Mouse (Mus musculus) hindlimb bud, embryonic 11.5 days (tissue): Measurements from ENCODE around the gene Podxl2.

Experiments used
- DNase-seq: peaks from one replicate; pipeline ENCODE4 v3.0.0-alpha.2; 2012; ENCODE audit warnings: low read depth, low spot score; ENCODE audit errors: extremely low spot score

Podxl2 gene

GRCm38 (mm10) chr6:88829579-88829978 is 45.3 kb downstream of the Podxl2 start:
- no peak for DNase-seq

- DNase-seq, result no peak
These were observed 46.4 kb downstream of the Podxl2 start for GRCm38 (mm10) chr6:88828206-88829009.

GRCm38 (mm10) chr6:88827395-88828205 is 47.2 kb downstream of the Podxl2 start:
- no peak for DNase-seq

GRCm38 (mm10) chr6:88826965-88827364 is 47.9 kb downstream of the Podxl2 start:
- DNase-seq, result no peak

GRCm38 (mm10) chr6:88826545-88826944 is 48.3 kb downstream of the Podxl2 start:
- no peak for DNase-seq

GRCm38 (mm10) chr6:88826088-88826487 is 48.8 kb downstream of the Podxl2 start:
- DNase-seq, result no peak

- no peak for DNase-seq
These were observed 50.7 kb downstream of the Podxl2 start for GRCm38 (mm10) chr6:88824183-88824582.

- DNase-seq, result no peak
These were observed 52.9 kb downstream of the Podxl2 start for GRCm38 (mm10) chr6:88821901-88822300.

- no peak for DNase-seq
These were observed 53.5 kb downstream of the Podxl2 start for GRCm38 (mm10) chr6:88821294-88821693.

- no peak for DNase-seq
These were observed 54.0 kb downstream of the Podxl2 start for GRCm38 (mm10) chr6:88820853-88821252.

GRCm38 (mm10) chr6:88816913-88817312 is 57.9 kb downstream of the Podxl2 start:
- no peak for DNase-seq

- DNase-seq, result no peak
These were observed 59.4 kb downstream of the Podxl2 start for GRCm38 (mm10) chr6:88815489-88815888.

- no peak for DNase-seq
These were observed 59.8 kb downstream of the Podxl2 start for GRCm38 (mm10) chr6:88815036-88815435.

GRCm38 (mm10) chr6:88813832-88814231 is 61.0 kb downstream of the Podxl2 start:
- DNase-seq, result no peak

GRCm38 (mm10) chr6:88812886-88813285 is 62.0 kb downstream of the Podxl2 start:
- no peak for DNase-seq

GRCm38 (mm10) chr6:88811880-88812400 is 62.9 kb downstream of the Podxl2 start:
- DNase-seq, result no peak

- no peak for DNase-seq
These were observed 63.4 kb downstream of the Podxl2 start for GRCm38 (mm10) chr6:88811396-88811795.

- DNase-seq, result no peak
These were observed 64.6 kb downstream of the Podxl2 start for GRCm38 (mm10) chr6:88810291-88810690.

- no peak for DNase-seq
These were observed 65.5 kb downstream of the Podxl2 start for GRCm38 (mm10) chr6:88809091-88810037.

GRCm38 (mm10) chr6:88804966-88805577 is 69.8 kb downstream of the Podxl2 start:
- DNase-seq, result no peak
